Mouse (Mus musculus): ENCODE data around the gene Gm5483. TPM values are rescaled to one million over a fixed set of nuclear protein-coding genes. Genes with fewer than 3 reads are reported as not detected.
"Not testable (repeated sequence)": the region's sequence is repeated elsewhere in the genome, so short reads cannot be mapped to it uniquely, and the experiment has no call there.

Gene Gm5483
- polyA plus RNA-seq, 1 experiment from 2014 or later = 1.2 TPM

- H3K9me3 ChIP-seq (ENCODE audit: control insufficient read depth) = no peaks in the 10 kb centered on the region
- H3K9ac ChIP-seq (ENCODE audit: low read depth, low read length) = no peak overlapping the region
- H3K4me1 ChIP-seq (replicated peaks; ENCODE audit: control insufficient read depth, insufficient read depth, low read length) = no peaks in the 10 kb centered on the region
- no peak overlapping the region for H3K27ac ChIP-seq (ENCODE audit: low read depth, low read length)
- H3K4me2 ChIP-seq (replicated peaks; ENCODE audit: low read depth) = no peak overlapping the region
- no peak for TF ChIP-seq CTCF (IDR thresholded peaks at IDR 0.05; ENCODE audit: low read depth)
- H3K27me3 ChIP-seq (replicated peaks; ENCODE audit: control insufficient read depth, insufficient read depth, low read length) = no peaks in the 10 kb centered on the region
- H3K4me3 ChIP-seq (ENCODE audit: low read depth, low read length) = no peak overlapping the region
- no peak for ATAC-seq
- 61% methylated on average over 5 of the region's 5 CpGs for WGBS
- no peaks in the 10 kb centered on the region for H3K36me3 ChIP-seq (ENCODE audit: control insufficient read depth, insufficient read depth)
These were observed 19.8 kb downstream of the Gm5483 start for GRCm38 (mm10) chr16:36203846-36204245.

GRCm38 (mm10) chr16:36205684-36206083 lies 21.7 kb downstream of the Gm5483 start:
- H3K27me3 ChIP-seq (replicated peaks; ENCODE audit: control insufficient read depth, insufficient read depth, low read length); H3K27ac ChIP-seq (ENCODE audit: low read depth, low read length); H3K36me3 ChIP-seq (ENCODE audit: control insufficient read depth, insufficient read depth); H3K9me3 ChIP-seq (ENCODE audit: control insufficient read depth); H3K9ac ChIP-seq (ENCODE audit: low read depth, low read length); ATAC-seq; H3K4me2 ChIP-seq (replicated peaks; ENCODE audit: low read depth); H3K4me3 ChIP-seq (ENCODE audit: low read depth, low read length); H3K4me1 ChIP-seq (replicated peaks; ENCODE audit: control insufficient read depth, insufficient read depth, low read length): not testable (repeated sequence)
- 58% methylated on average over 2 of the region's 2 CpGs for WGBS

GRCm38 (mm10) chr16:36209967-36210453 lies 26.0 kb downstream of the Gm5483 start, which contains the start of gene Gm5416:
Gene Gm5416 (plus strand): TSS chr16:36210403.
- Histone ChIP-seq H3K9me3 (ENCODE audit: control insufficient read depth) (no peaks in the 10 kb centered on the region), H3K4me1 (replicated peaks; ENCODE audit: control insufficient read depth, insufficient read depth, low read length) (no peaks in the 10 kb centered on the region), H3K27me3 (replicated peaks; ENCODE audit: control insufficient read depth, insufficient read depth, low read length) (no peaks in the 10 kb centered on the region), H3K4me3 (ENCODE audit: low read depth, low read length) (no peak within 1 kb of the TSS), H3K9ac (ENCODE audit: low read depth, low read length) (no peak within 1 kb of the TSS), H3K27ac (ENCODE audit: low read depth, low read length) (no peak within 1 kb of the TSS), H3K36me3 (ENCODE audit: control insufficient read depth, insufficient read depth) (no peaks in the 10 kb centered on the region), H3K4me2 (replicated peaks; ENCODE audit: low read depth) (no peak within 1 kb of the TSS)
- TF ChIP-seq CTCF (IDR thresholded peaks at IDR 0.05; ENCODE audit: low read depth) = no peak
- ATAC-seq = no peak
- 76% methylated on average over 2 of the region's 2 CpGs for WGBS

- not testable (repeated sequence) for H3K4me1 ChIP-seq (replicated peaks; ENCODE audit: control insufficient read depth, insufficient read depth, low read length); H3K27me3 ChIP-seq (replicated peaks; ENCODE audit: control insufficient read depth, insufficient read depth, low read length); H3K4me2 ChIP-seq (replicated peaks; ENCODE audit: low read depth); H3K4me3 ChIP-seq (ENCODE audit: low read depth, low read length); H3K9ac ChIP-seq (ENCODE audit: low read depth, low read length); H3K36me3 ChIP-seq (ENCODE audit: control insufficient read depth, insufficient read depth); H3K9me3 ChIP-seq (ENCODE audit: control insufficient read depth); ATAC-seq; H3K27ac ChIP-seq (ENCODE audit: low read depth, low read length)
- WGBS = 90% methylated on average over 6 of the region's 7 CpGs
These were observed 37.2 kb downstream of the Gm5483 start, which contains the start of gene 2010005H15Rik for GRCm38 (mm10) chr16:36221168-36221567. Gene 2010005H15Rik (plus strand): TSS chr16:36221468.

Other genes with a start within 250 kb of the Gm5483 start
- 29.2 and 29.9 TPM in 2 replicates for gene Parp9, start 245.7 kb upstream of the Gm5483 start, polyA plus RNA-seq (2015; fragmentation: Nextera tagmentation; extraction: Ambion mirVana)
- gene Dtx3l, start 245.1 kb upstream of the Gm5483 start, polyA plus RNA-seq (2015; fragmentation: Nextera tagmentation; extraction: Ambion mirVana) = 10.6 and 11.8 TPM in 2 replicates
- gene Kpna1, start 205.5 kb upstream of the Gm5483 start, polyA plus RNA-seq (2015; fragmentation: Nextera tagmentation; extraction: Ambion mirVana) = 17.6 and 22.2 TPM in 2 replicates
- 3.8 and 4.0 TPM in 2 replicates for gene Wdr5b, start 143.0 kb upstream of the Gm5483 start, polyA plus RNA-seq (2015; fragmentation: Nextera tagmentation; extraction: Ambion mirVana)
- gene Fam162a, start 112.6 kb upstream of the Gm5483 start, polyA plus RNA-seq (2015; fragmentation: Nextera tagmentation; extraction: Ambion mirVana) = 445 and 480 TPM in 2 replicates
- 64.6 and 65.2 TPM in 2 replicates for gene Ccdc58, start 112.5 kb upstream of the Gm5483 start, polyA plus RNA-seq (2015; fragmentation: Nextera tagmentation; extraction: Ambion mirVana)
- gene Csta1, start 53.0 kb upstream of the Gm5483 start, polyA plus RNA-seq (2015; fragmentation: Nextera tagmentation; extraction: Ambion mirVana) = 0.12 TPM in 1 of 2 replicates, not detected in the other
- 0.42 and 0.76 TPM in 2 replicates for gene Stfa2l1, start 27.4 kb upstream of the Gm5483 start, polyA plus RNA-seq (2015; fragmentation: Nextera tagmentation; extraction: Ambion mirVana)
- gene Gm5416, start 26.2 kb downstream of the Gm5483 start, polyA plus RNA-seq (2015; fragmentation: Nextera tagmentation; extraction: Ambion mirVana) = not detected in 2 replicates
- gene 2010005H15Rik, start 37.3 kb downstream of the Gm5483 start, polyA plus RNA-seq (2015; fragmentation: Nextera tagmentation; extraction: Ambion mirVana) = 0.41 and 1.0 TPM in 2 replicates
- gene Stfa1, start 92.7 kb downstream of the Gm5483 start, polyA plus RNA-seq (2015; fragmentation: Nextera tagmentation; extraction: Ambion mirVana) = 1.5 and 1.6 TPM in 2 replicates
- gene BC117090, start 150.1 kb downstream of the Gm5483 start, polyA plus RNA-seq (2015; fragmentation: Nextera tagmentation; extraction: Ambion mirVana) = 0.67 TPM in 1 of 2 replicates, not detected in the other
- gene BC100530, start 183.5 kb downstream of the Gm5483 start, polyA plus RNA-seq (2015; fragmentation: Nextera tagmentation; extraction: Ambion mirVana) = 1.0 and 1.4 TPM in 2 replicates
- gene Stfa2, start 224.2 kb downstream of the Gm5483 start, polyA plus RNA-seq (2015; fragmentation: Nextera tagmentation; extraction: Ambion mirVana) = 0.37 and 0.38 TPM in 2 replicates